Mouse (Mus musculus) intestine, embryonic 14.5 days (tissue): Measurements from ENCODE around the gene Jade3. TPM values are rescaled to one million over a fixed set of nuclear protein-coding genes. Genes with fewer than 3 reads are reported as not detected.

Source experiments
- ATAC-seq: fragments of 200-750 bp; cut with Nextera tagmentation; replicated peaks from 2 replicates; pipeline ENCODE4 v1.8.0; 2017; ENCODE audit warnings: low read depth, moderate number of reproducible peaks, moderate TSS enrichment, moderate library complexity; ENCODE audit not compliant: low FRiP score, low TSS enrichment
- DNase-seq: peaks from one replicate; pipeline ENCODE4 v3.0.0-alpha.2; 2018; ENCODE audit warnings: low spot score
- H3K27ac ChIP-seq: fragments of 300-500 bp; sonication (generic); 2 replicates; pipeline ENCODE4 v1.5.1; 2014; ENCODE audit warnings: low read depth, mild to moderate bottlenecking, control low read depth
- H3K27me3 ChIP-seq: fragments of 300-500 bp; sonication (generic); replicated peaks from 2 replicates; pipeline ENCODE4 v1.6.1; 2014; ENCODE audit warnings: low read length, control low read depth; ENCODE audit not compliant: control insufficient read depth, insufficient read depth
- H3K36me3 ChIP-seq: fragments of 300-500 bp; sonication (generic); 2 replicates; pipeline ENCODE4 v1.6.1; 2014; ENCODE audit warnings: low read length, control low read depth; ENCODE audit not compliant: control insufficient read depth, insufficient read depth
- H3K4me1 ChIP-seq: fragments of 300-500 bp; sonication (generic); replicated peaks from 2 replicates; pipeline ENCODE4 v1.6.1; 2014; ENCODE audit warnings: low read length, control low read depth, mixed read lengths; ENCODE audit not compliant: control insufficient read depth, insufficient read depth
- H3K4me2 ChIP-seq: fragments of 300-500 bp; sonication (generic); 2 replicates; pipeline ENCODE4 v1.6.1; 2014; ENCODE audit warnings: low read length
- H3K4me3 ChIP-seq: fragments of 300-500 bp; sonication (generic); 2 replicates; pipeline ENCODE4 v1.5.1; 2014; ENCODE audit warnings: low read depth, low read length, control low read depth, mixed read lengths
- H3K9ac ChIP-seq: fragments of 300-500 bp; sonication (generic); 2 replicates; pipeline ENCODE4 v1.6.1; 2014; ENCODE audit warnings: mild to moderate bottlenecking, low read length
- H3K9me3 ChIP-seq: fragments of 300-500 bp; sonication (generic); 2 replicates; pipeline ENCODE4 v1.6.1; 2016; ENCODE audit warnings: low read length, control low read depth; ENCODE audit not compliant: control insufficient read depth
- WGBS: fragments of 180-500 bp; shearing (Covaris S2); extraction: QIAGEN DNeasy Blood & Tissue Kit; methylation state at CpG from one replicate; pipeline ENCODE4 v1.1.7; 2014; 5-methylcytosine and 5-hydroxymethylcytosine counted together
- polyA plus RNA-seq: library from polyadenylated mRNA; unstranded; fragments of >200 nt; fragmentation: Nextera tagmentation; extraction: Ambion mirVana; gene quantifications from 2 replicates; pipeline ENCODE4 v1.2.1, GENCODE M21; 2014

Jade3 gene
- polyA plus RNA-seq, 1 experiment from 2014 or later, result 12.3 TPM

DNA sequence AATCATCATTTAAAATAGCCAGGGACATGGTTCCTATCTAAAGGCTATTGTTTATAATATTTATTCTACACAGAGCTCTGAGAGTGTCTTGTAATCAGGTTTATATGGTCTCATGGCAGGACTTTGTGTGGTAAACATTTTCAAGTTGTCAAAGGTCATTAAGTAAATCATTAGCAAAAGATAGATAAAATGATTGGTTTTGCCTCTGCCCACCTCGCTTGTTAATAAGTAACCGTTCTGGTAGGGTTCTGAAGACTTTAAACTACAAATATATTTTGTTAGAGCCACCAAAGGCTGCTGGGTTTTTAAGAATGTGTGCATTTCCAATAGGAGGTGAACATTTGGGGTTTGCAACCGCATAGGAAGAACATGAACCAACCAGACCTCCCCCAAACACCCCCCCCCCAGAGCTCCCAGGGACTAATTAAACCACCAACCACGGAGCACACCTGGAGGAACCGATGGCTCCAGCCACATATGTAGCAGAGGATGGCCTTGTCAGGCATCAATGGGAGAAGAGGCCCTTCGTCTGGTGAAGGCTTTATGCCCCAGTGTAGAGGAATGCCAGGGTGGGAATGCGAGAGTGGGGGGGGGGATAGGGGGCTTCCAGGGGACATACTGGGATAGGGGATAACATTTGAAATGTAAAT is 94.9 kb downstream of the Jade3 start:
- Histone ChIP-seq H3K9me3 (no peaks in the 10 kb centered on the region), H3K36me3 (0 out of 2 replicates have a peak, but pooled peaks cover 7% of the 10 kb centered on the region), H3K27ac (no peak overlapping the region), H3K4me3 (no peak overlapping the region), H3K4me1 (no peaks in the 10 kb centered on the region), H3K9ac (no peak overlapping the region), H3K4me2 (no peak overlapping the region), H3K27me3 (no peaks in the 10 kb centered on the region)
- WGBS, result 73% methylated on average over 7 of the region's 7 CpGs
- DNase-seq, result no peak
- ATAC-seq, result no peak

DNA sequence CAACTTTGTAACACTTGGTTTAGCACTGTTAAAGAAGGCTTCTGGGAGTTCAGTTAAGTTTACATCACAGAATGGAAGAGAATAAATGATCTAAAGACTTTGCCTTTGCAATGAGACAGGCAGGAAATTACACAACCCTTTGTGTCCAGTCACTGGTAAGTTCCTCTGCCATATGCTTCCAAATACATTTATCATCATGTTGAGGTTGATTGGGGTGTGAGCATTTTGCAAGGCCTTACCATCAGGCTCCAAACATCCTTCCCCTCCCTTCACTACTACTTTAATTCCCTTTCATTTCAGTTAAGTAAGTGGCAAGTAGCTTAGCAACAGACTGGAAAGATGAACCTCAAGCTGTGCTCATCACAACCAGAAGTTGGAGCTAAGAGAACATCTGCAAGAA is 96.1 kb downstream of the Jade3 start:
- Histone ChIP-seq H3K9me3 (no peaks in the 10 kb centered on the region), H3K27ac (no peak overlapping the region), H3K27me3 (no peaks in the 10 kb centered on the region), H3K4me3 (no peak overlapping the region), H3K4me1 (no peaks in the 10 kb centered on the region), H3K9ac (no peak overlapping the region), H3K36me3 (0 out of 2 replicates have a peak, but pooled peaks cover 7% of the 10 kb centered on the region), H3K4me2 (no peak overlapping the region)
- ATAC-seq (no peak), DNase-seq (no peak)

DNA sequence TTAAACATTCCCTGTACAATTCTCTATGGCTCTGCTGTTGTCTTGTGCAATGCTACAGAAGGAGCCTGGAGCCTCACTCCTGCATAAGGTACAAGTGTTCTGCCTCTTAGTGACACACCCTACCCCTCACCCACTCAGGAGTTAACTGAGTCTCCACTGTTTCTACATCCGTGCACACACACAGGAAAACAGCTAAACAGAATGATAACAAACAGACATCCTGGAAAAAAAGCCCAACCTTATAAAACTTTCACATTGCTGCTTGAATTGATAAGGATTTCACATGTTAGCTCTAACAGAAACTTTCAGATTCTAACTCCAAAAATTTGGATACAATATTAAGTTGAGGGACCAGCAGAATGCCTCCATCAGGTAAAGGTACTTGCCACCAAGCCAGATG is 107.1 kb downstream of the Jade3 start:
- Histone ChIP-seq H3K27me3 (no peaks in the 10 kb centered on the region), H3K9ac (no peak overlapping the region), H3K4me2 (no peak overlapping the region), H3K36me3 (no peaks in the 10 kb centered on the region), H3K9me3 (no peaks in the 10 kb centered on the region), H3K4me3 (no peak overlapping the region), H3K4me1 (no peaks in the 10 kb centered on the region), H3K27ac (no peak overlapping the region)
- ATAC-seq (no peak), DNase-seq (no peak)
- 62% methylated on average over 1 of the region's 1 CpGs for WGBS

DNA sequence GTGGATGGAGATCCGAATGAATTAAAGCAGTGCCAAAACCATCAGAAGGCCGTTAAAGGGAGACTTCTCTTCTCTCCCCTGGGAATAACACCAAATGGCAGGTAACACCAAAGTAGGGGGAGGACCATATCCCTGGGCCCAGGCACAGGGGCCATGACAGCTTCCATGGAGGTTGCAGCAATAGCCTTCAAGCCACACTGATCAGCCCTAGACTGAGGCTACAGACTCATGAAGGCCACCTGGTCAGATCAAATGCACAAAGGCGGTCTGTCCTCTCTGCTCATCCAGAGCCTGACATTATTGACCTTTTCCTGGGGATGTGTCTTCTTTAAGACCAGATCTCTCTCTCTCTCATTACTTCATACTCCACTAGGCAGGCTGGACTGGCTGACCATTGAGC is 118.4 kb downstream of the Jade3 start:
- H3K36me3 ChIP-seq, result no peaks in the 10 kb centered on the region
- H3K27me3 ChIP-seq, result no peaks in the 10 kb centered on the region
- H3K4me1 ChIP-seq, result no peaks in the 10 kb centered on the region
- H3K27ac ChIP-seq, result no peak overlapping the region
- H3K9me3 ChIP-seq, result no peaks in the 10 kb centered on the region
- DNase-seq, result no peak
- H3K4me3 ChIP-seq, result no peak overlapping the region
- WGBS, result 77% methylated on average over 3 of the region's 3 CpGs
- no peak overlapping the region for H3K9ac ChIP-seq
- ATAC-seq, result no peak
- no peak overlapping the region for H3K4me2 ChIP-seq

DNA sequence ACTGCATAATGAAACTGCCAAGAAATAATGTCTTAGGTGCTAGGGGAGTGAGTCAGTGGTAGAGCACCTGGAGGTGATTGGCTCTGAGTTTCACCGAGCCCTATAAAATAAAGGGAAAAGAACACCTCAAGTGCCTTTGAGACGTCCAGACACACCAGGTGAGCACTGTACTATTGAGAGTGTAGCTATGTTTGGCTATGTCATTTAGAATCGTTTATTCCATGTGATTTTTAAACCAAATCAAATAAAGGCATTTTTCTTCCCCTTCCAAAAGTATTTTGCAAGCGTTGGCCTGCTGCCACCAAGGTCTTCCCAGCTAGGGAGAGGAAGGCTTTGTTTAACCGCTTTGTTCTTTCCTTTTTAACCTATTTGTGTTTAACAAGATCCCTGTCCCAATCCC is 122.1 kb downstream of the Jade3 start:
- DNase-seq (no peak), ATAC-seq (no peak)
- Histone ChIP-seq H3K9me3 (no peaks in the 10 kb centered on the region), H3K9ac (no peak overlapping the region; the same call in 1 of the 2 replicates), H3K27me3 (no peaks in the 10 kb centered on the region), H3K27ac (no peak overlapping the region), H3K4me2 (peak overlapping the region; percentile 53), H3K36me3 (no peaks in the 10 kb centered on the region), H3K4me1 (no peaks in the 10 kb centered on the region), H3K4me3 (peak overlapping the region; percentile 29; the same call in 1 of the 2 replicates)
- whole genome bisulfite sequencing, result 35% methylated on average over 5 of the region's 5 CpGs

DNA sequence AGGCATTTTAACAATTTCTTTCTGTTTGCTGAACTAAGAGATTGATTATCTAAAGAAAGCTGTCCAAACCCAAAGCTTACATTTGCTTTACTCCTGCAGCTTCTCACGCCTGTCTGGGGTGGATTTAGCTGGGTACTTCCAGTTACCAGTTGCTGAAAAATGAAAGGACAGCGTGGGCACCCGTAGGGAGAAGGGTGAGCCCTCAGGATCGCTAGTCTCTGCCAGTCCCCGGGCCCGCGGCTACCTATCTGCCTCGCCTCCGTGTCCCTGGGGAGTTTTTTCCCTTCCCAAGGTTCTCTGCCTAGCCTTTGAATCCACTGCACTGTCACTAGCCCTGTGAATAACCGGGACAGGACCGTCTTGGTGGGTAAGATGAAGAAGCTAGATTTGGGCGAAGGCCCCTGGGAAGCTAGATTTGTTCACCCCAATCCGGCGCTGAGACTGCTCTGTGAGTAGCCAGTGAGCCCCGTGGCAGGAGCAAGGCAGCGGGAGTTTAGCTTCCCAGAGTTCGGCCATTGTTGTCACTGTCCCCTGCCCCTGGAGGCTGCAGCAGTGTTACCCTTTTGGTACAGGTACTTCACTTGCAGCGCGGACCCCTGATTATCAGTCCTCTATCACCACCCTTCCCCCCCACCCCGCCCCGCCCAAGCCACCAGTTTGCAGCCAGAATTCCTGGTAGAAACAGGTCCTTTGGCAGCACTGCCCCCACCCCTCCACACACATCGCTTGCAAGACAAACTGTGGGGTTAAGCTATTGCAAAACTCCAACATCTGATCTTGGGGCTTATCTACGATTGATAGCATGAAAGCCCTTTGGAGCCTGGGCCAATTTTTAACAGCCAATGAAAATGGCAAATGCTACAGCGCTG is 122.8 kb downstream of the Jade3 start:
- H3K36me3 ChIP-seq, result no peaks in the 10 kb centered on the region
- peak overlapping the region; percentile 53 for H3K4me2 ChIP-seq
- DNase-seq (peak; percentile 61), ATAC-seq (peak; percentile 55; the same call in 1 of the 2 replicates)
- H3K4me1 ChIP-seq, result no peaks in the 10 kb centered on the region
- no peaks in the 10 kb centered on the region for H3K9me3 ChIP-seq
- 16% methylated on average over 23 of the region's 24 CpGs for WGBS
- H3K27ac ChIP-seq, result no peak overlapping the region
- peak overlapping the region; percentile 29 for H3K4me3 ChIP-seq
- H3K9ac ChIP-seq, result peak overlapping the region; percentile 39
- no peaks in the 10 kb centered on the region for H3K27me3 ChIP-seq

DNA sequence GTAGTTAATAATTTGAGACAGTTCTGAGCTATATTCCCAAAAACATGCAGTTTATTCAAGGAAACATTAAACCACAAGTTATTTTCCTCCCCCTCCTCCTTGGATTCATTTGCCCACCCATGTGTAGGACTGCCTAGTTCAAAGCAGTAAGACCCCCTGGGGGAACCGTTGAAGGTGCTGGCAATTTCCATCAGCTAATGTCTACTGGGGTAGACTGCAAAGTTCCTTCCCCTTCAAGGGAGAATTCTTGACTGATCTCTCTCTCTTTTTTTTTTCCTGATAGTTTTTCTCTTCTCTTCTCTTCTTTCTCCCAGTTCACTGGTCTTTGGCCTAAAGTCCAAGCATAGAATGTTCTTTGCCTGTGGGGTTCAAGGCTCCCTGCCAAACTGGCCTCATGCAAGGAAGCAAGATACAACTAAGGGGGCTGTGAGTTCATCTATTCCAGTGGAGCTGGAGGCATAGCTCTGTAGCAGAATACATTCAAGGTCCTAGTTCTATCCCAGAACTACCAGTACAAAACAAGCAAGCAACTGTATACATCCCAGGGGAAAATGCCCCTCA is 123.5 kb downstream of the Jade3 start:
- H3K4me3 ChIP-seq, result no peak overlapping the region

DNA sequence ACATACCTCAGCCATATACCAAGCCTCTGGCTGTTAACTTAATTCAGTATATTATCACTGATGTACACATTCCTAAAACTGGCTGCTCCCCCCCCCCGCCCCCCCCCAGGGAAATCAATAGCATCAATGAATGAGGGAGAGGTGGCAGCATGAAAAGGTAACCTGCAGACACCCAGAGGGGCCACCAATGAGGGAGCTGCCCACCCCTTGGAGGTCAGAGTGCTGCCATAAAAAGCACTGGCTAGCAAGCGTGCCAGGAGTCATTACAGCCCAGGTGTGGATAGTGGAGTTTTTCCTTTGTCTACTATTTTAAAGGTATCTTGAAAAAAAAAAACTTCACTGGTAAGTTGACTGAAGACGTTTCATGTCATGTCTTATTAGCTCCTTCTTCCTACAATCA is 124.0 kb downstream of the Jade3 start, which contains the start of gene Rgn:
Gene Rgn, plus strand, starts transcription at position 256 of the 400 bp plus-strand sequence.
- Histone ChIP-seq H3K9ac (no peak within 1 kb of the TSS), H3K4me1 (no peaks in the 10 kb centered on the region), H3K9me3 (no peaks in the 10 kb centered on the region), H3K4me2 (peak within 1 kb of the TSS; percentile 53), H3K4me3 (no peak within 1 kb of the TSS), H3K27me3 (no peaks in the 10 kb centered on the region), H3K27ac (no peak within 1 kb of the TSS), H3K36me3 (no peaks in the 10 kb centered on the region)
- no peak for DNase-seq
- ATAC-seq, result no peak
- WGBS, result 55% methylated on average over 3 of the region's 3 CpGs

More for the DNA sequence above, 123.5 kb downstream of the Jade3 start:
- Histone ChIP-seq H3K9me3 (no peaks in the 10 kb centered on the region), H3K4me1 (no peaks in the 10 kb centered on the region), H3K9ac (no peak overlapping the region), H3K27me3 (no peaks in the 10 kb centered on the region), H3K27ac (no peak overlapping the region), H3K4me2 (peak overlapping the region; percentile 53), H3K36me3 (no peaks in the 10 kb centered on the region)
- WGBS, result 33% methylated on average over 1 of the region's 1 CpGs
- no peak for DNase-seq
- no peak for ATAC-seq
